ENCODE assay signal across 9 mouse cellular contexts in genomic region chr9:121495529-121495928, GRCm38 (mm10). TPM values are rescaled to one million over a fixed set of nuclear protein-coding genes. Genes with fewer than 3 reads are reported as not detected.
DNase-seq lines count a peak whose midpoint lies in the region; ATAC-seq and TF ChIP-seq lines count a peak whose summit lies in the region.
"Had no signal": no experiment of that assay in that cellular context is flagged by ENCODE, and none has a peak within 500 bp of the region (broad histone marks: within the 10 kb centered on the region; RNA-seq: fewer than 3 reads in every experiment).

Gene Cck, minus strand, starts transcription at chr9:121495694.

- intact Hi-C loops in heart, postnatal 14 days (cut with DNase I), result no loop called here

- peak; percentile 39 to 51 for DNase-seq in heart, postnatal 14 days
- DNase-seq in large intestine, adult 2 months (ENCODE audit: low read depth, low spot score), result no peak
- DNase-seq in lung, adult 2 months, result peak; percentile 21
- DNase-seq in right cerebral cortex, adult 18-20 months, result peak; percentile 75
- no peak for DNase-seq in cerebellum, postnatal 25 days
- no peak for DNase-seq in cerebellum, adult 11-12 months

- peak within 1 kb of the TSS; percentile 80 for H3K27ac ChIP-seq in cortical plate, adult 2 months (ENCODE audit: insufficient read depth, low read length)
- H3K27ac ChIP-seq in forebrain, embryonic 15.5 days (replicated peaks), result no peak within 1 kb of the TSS
- H3K27ac ChIP-seq: macrophage had no signal

- no peaks in the 10 kb centered on the region for H3K9me3 ChIP-seq in forebrain, embryonic 15.5 days

- peak within 1 kb of the TSS; percentile 63 for H3K4me2 ChIP-seq in forebrain, embryonic 15.5 days (replicated peaks)

- peak within 1 kb of the TSS; percentile 73 for H3K4me3 ChIP-seq in cortical plate, adult 2 months (ENCODE audit: insufficient read depth, low read length)
- H3K4me3 ChIP-seq in forebrain, embryonic 15.5 days, result peak within 1 kb of the TSS; percentile 41
- no peak within 1 kb of the TSS for H3K4me3 ChIP-seq in lung, adult 2 months (replicated peaks; ENCODE audit: extremely low read depth, low read depth, low read length)

- no peak for TF ChIP-seq CTCF in cortical plate, adult 2 months (IDR thresholded peaks at IDR 0.05; ENCODE audit: extremely low read depth, insufficient read depth, low read length)
- TF ChIP-seq CTCF in lung, adult 2 months (IDR thresholded peaks at IDR 0.05; ENCODE audit: insufficient read depth, low read length), result no peak

- peaks cover 37% of the 10 kb centered on the region for H3K27me3 ChIP-seq in forebrain, embryonic 15.5 days

- peak within 1 kb of the TSS; percentile 36; the same call in 1 of the 2 replicates for H3K9ac ChIP-seq in forebrain, embryonic 15.5 days (replicated peaks)

- no peaks in the 10 kb centered on the region for H3K36me3 ChIP-seq in forebrain, embryonic 15.5 days

- H3K4me1 ChIP-seq in cortical plate, adult 2 months (ENCODE audit: control insufficient read depth, insufficient read depth, low read length), result no peaks in the 10 kb centered on the region
- H3K4me1 ChIP-seq in forebrain, embryonic 15.5 days, result peaks cover 10% of the 10 kb centered on the region
- no peaks in the 10 kb centered on the region for H3K4me1 ChIP-seq in lung, adult 2 months (ENCODE audit: control insufficient read depth, insufficient read depth, low read length)

- 2% methylated on average over 12 of the region's 12 CpGs for WGBS in forebrain, embryonic 15.5 days
- 3% methylated on average over 12 of the region's 12 CpGs for WGBS in large intestine, adult 2 months
- 5% methylated on average over 12 of the region's 12 CpGs for WGBS in lung, adult 2 months

- no peak; the same call in 1 of the 2 replicates for ATAC-seq in forebrain, embryonic 15.5 days (replicated peaks)

- peak; percentile 98 for TF ChIP-seq POLR2A in cortical plate, adult 2 months (IDR thresholded peaks at IDR 0.05; ENCODE audit: extremely low read depth, insufficient read depth, low read length)
- no peak for TF ChIP-seq POLR2A in lung, adult 2 months (IDR thresholded peaks at IDR 0.05; ENCODE audit: borderline replicate concordance, extremely low read depth, low read depth, low read length)

RNA-seq across cellular contexts. Expression of gene Cck, which starts in this region (rescaled TPM):
- 1,499 and 1,678 TPM in 2 replicates for polyA plus RNA-seq in cortical plate, adult 2 months (2012; rRNA removed)
- 30.0 and 35.0 TPM in 2 replicates for polyA plus RNA-seq in forebrain, embryonic 15.5 days (2015; fragmentation: Nextera tagmentation; extraction: Ambion mirVana)
- under 1 TPM in 1 of 2 experiments, not detected in 1; 0.54 TPM for total RNA-seq in heart, postnatal 14 days (2021)
- 35.1 and 63.8 TPM in 2 replicates for polyA plus RNA-seq in large intestine, adult 2 months (2012; rRNA removed)
- 0.37 TPM in 1 of 2 replicates, not detected in the other for polyA plus RNA-seq in lung, adult 2 months (2012; rRNA removed)
- polyA plus RNA-seq: macrophage had no signal

Comparison
In these comparisons a context has a peak if more than half of its experiments do, and no peak if none do; other contexts are left out.
1. RNA of gene Cck (polyA plus RNA-seq): 1,499 to 1,678 TPM in cortical plate, adult 2 months; 35.1 to 63.8 TPM in large intestine, adult 2 months, 30.0 to 35.0 TPM in forebrain, embryonic 15.5 days and 0.37 TPM in lung, adult 2 months; every median in the first group is over 10 times any median in the second.
2. Peak in DNase-seq in heart, postnatal 14 days; RNA of the gene not detected or under 1 TPM.
3. Peak in DNase-seq in lung, adult 2 months; RNA of the gene not detected or under 1 TPM.